11 mouse cellular contexts compared by ENCODE assay signal in genomic region chr15:87200282-87201048, GRCm38 (mm10).
DNase-seq lines count a peak whose midpoint lies in the region; ATAC-seq and TF ChIP-seq lines count a peak whose summit lies in the region.
"Had no signal": no experiment of that assay in that cellular context is flagged by ENCODE, and none has a peak within 500 bp of the region (broad histone marks: within the 10 kb centered on the region; RNA-seq: fewer than 3 reads in every experiment).

No protein-coding gene starts in this region.

- H3K9ac ChIP-seq in forebrain, embryonic 12.5 days = no peak overlapping the region
- no peak overlapping the region for H3K9ac ChIP-seq in midbrain, embryonic 12.5 days (replicated peaks)
- H3K9ac ChIP-seq in lung, postnatal 0 days (replicated peaks; ENCODE audit: low read depth) = no peak overlapping the region

- peak; percentile 55; the same call in 1 of the 2 replicates for ATAC-seq in forebrain, embryonic 12.5 days (ENCODE audit: low FRiP score)
- ATAC-seq in midbrain, embryonic 12.5 days (ENCODE audit: low FRiP score, low read depth) = 0 out of 2 replicates have a peak, but pooled peaks have one; percentile 34
- ATAC-seq in lung, postnatal 0 days = no peak

- H3K9me3 ChIP-seq in forebrain, embryonic 12.5 days = no peaks in the 10 kb centered on the region
- no peaks in the 10 kb centered on the region for H3K9me3 ChIP-seq in midbrain, embryonic 12.5 days
- no peaks in the 10 kb centered on the region for H3K9me3 ChIP-seq in lung, postnatal 0 days (ENCODE audit: low read length)

- TF ChIP-seq EP300 in lung, postnatal 0 days (IDR thresholded peaks at IDR 0.05) = no peak

- H3K27me3 ChIP-seq in forebrain, embryonic 12.5 days = no peaks in the 10 kb centered on the region
- H3K27me3 ChIP-seq in midbrain, embryonic 12.5 days = no peaks in the 10 kb centered on the region
- no peaks in the 10 kb centered on the region for H3K27me3 ChIP-seq in lung, postnatal 0 days (replicated peaks; ENCODE audit: insufficient read depth, low read length)

- H3K36me3 ChIP-seq in forebrain, embryonic 12.5 days (replicated peaks) = no peaks in the 10 kb centered on the region
- no peaks in the 10 kb centered on the region for H3K36me3 ChIP-seq in midbrain, embryonic 12.5 days
- no peaks in the 10 kb centered on the region for H3K36me3 ChIP-seq in lung, postnatal 0 days (ENCODE audit: insufficient read depth, low read length)

- peak overlapping the region; percentile 10; the same call in 1 of the 2 replicates for H3K4me2 ChIP-seq in forebrain, embryonic 12.5 days
- H3K4me2 ChIP-seq in midbrain, embryonic 12.5 days (replicated peaks) = no peak overlapping the region
- no peak overlapping the region for H3K4me2 ChIP-seq in lung, postnatal 0 days (replicated peaks; ENCODE audit: low read depth, low read length)

- 56% methylated on average over 19 of the region's 19 CpGs for WGBS in forebrain, embryonic 12.5 days
- WGBS in midbrain, embryonic 12.5 days = 61% methylated on average over 19 of the region's 19 CpGs
- 71% methylated on average over 19 of the region's 19 CpGs for WGBS in lung, postnatal 0 days

- H3K4me1 ChIP-seq in forebrain, embryonic 12.5 days = peaks cover 29% of the 10 kb centered on the region
- H3K4me1 ChIP-seq in midbrain, embryonic 12.5 days = peaks cover 28% of the 10 kb centered on the region
- H3K4me1 ChIP-seq in lung, postnatal 0 days (ENCODE audit: insufficient read depth, low read depth, low read length) = no peaks in the 10 kb centered on the region

- no peak for TF ChIP-seq CTCF in layer of hippocampus, adult 2 months (conservative IDR thresholded peaks at IDR 0.05)
- no peak for TF ChIP-seq CTCF in lung, postnatal 0 days (IDR thresholded peaks at IDR 0.05)

- H3K4me3 ChIP-seq in layer of hippocampus, adult 2 months = peak overlapping the region; percentile 14
- no peak overlapping the region for H3K4me3 ChIP-seq in forebrain, embryonic 12.5 days (replicated peaks)
- no peak overlapping the region for H3K4me3 ChIP-seq in midbrain, embryonic 12.5 days
- no peak overlapping the region for H3K4me3 ChIP-seq in lung, postnatal 0 days (ENCODE audit: low read depth, low read length)

- DNase-seq in layer of hippocampus, adult 2 months (ENCODE audit: low spot score in 2 of 2) = no peak
- no peak for DNase-seq in layer of hippocampus, adult 9-11 months
- peak; percentile 94 for DNase-seq in cerebellum, adult 11 months
- DNase-seq in thymus, postnatal 0 days (ENCODE audit: low spot score) = no peak
- DNase-seq in thymus, postnatal 10 days (ENCODE audit: low spot score in 2 of 2) = no peak
- DNase-seq in lung, postnatal 0 days (ENCODE audit: low spot score) = no peak
- DNase-seq: liver; lung, postnatal 36 days; thymus, postnatal 14 days had no signal

- no peak overlapping the region for H3K27ac ChIP-seq in layer of hippocampus, adult 2 months
- peak overlapping the region; percentile 46; the same call in 1 of the 2 replicates for H3K27ac ChIP-seq in forebrain, embryonic 12.5 days
- peak overlapping the region; percentile 36 for H3K27ac ChIP-seq in midbrain, embryonic 12.5 days (replicated peaks)
- no peak overlapping the region for H3K27ac ChIP-seq in lung, postnatal 0 days (ENCODE audit: low read length)

Comparison
In these comparisons a context has a peak if more than half of its experiments do, and no peak if none do; other contexts are left out.
1. H3K27ac ChIP-seq: peak in forebrain, embryonic 12.5 days (single experiment) and midbrain, embryonic 12.5 days (single experiment); none in layer of hippocampus, adult 2 months (single experiment) and lung, postnatal 0 days (single experiment).